Mouse (Mus musculus) induced T-regulatory cell, adult 2 months (primary cell): ENCODE measurements around the gene Map3k6.

Experiments
- DNase-seq: peaks from one replicate; pipeline ENCODE4 v3.0.0-alpha.2; 2012; ENCODE audit warnings: low read depth

Map3k6 gene

DNA sequence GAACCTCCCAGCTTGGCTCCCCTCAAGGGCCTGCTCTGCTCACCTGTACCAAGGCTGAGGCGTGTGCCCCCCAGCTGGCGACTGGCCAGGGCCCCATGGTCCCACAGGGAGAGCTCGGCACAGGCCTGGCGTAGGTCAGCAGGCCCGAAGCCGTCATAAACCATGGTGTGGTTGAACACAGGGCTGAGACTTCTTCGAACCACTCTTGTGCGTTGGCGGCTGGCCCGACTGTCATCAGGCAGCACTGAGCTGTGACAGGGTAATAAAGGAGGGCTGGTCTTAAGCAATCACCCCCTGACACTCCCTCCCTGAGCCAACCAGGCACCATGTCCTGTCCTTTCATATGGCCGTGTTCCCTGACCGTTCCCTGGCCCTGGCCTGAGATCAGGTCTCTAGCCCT, 12.8 kb downstream of the Map3k6 start:
- DNase-seq = no peak

- DNase-seq = no peak
Measured at GRCm38 (mm10) chr4:133255392-133255791, 14.8 kb downstream of the Map3k6 start.

- no peak for DNase-seq
Measured at GRCm38 (mm10) chr4:133256820-133257219, 16.2 kb downstream of the Map3k6 start.

DNA sequence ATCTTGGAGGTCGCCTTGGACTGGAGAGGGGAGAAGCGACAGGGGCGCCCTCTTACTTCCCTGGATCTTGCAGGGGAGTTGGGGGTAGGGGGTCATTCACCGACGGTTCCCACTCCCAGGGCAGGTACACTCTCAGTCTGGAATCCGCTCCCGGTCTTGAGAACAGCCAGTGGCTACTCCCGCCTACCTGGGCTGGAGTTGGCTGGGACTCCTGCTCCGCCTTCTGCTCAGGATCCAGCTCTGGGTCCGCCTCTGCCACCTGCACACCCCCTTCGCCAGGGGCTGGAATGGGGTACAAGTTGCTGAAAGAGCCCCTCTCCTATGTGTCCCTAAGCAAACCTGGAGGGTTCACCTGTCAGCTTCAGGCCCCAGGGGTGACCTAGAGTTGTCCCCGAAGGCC, 16.6 kb downstream of the Map3k6 start:
- no peak for DNase-seq

GRCm38 (mm10) chr4:133257798-133258408, 17.3 kb downstream of the Map3k6 start:
- DNase-seq = no peak

DNA sequence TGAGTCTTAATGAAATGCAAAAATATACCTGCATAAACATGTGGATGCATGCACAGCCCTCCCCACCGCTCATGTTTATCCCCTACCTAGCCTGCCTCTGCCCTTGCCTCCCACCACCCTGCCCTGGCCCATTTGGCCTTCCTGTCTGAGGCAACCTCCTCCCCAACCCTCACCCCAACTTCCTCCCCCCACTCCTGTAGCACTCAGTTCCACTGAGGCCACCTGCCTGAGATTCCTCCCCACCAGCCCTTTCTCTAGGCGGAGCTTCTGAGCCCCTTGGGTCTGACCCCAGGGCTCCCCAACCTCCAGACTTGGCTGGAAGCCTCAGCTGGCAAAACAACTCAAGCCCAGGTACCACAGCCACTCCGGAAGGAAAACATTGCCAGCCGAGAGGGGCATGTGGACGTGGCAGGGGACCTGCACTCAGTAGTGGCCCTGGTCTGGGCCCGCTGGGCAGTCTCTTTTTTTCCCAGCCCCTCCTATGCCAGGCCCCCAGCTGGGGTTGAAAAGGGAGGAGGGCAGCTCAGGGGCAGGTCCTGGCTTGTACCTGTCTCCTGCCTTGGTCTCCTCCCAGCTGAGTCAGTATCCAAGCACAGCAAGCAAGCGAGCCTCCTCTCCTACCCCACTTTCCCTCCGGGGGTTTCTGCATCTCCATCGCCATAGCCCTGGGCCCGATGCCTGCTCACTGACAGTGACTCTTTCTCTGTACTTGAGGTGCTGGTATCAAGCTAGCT, 21.2 kb downstream of the Map3k6 start:
- DNase-seq = peak; percentile 52

DNA sequence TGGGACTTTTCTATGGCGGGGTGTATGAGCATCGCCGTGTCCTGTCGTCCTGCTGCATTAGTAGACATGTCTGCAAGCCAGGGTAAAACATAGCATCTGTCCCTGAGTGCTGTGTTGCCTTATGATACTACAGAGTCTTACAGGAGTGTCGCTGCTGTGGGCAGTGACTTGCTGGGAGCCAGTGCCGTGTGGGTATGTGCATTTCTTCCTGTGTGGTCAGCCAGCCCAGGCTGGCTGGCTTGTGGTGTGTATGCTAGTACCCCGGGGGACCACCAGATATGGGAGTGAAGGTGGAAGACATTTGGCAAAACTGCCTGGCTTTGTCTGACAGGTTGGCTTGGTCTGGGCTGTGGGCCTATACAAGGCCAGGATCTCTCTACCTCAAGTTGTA, 21.8 kb downstream of the Map3k6 start:
- DNase-seq = no peak

DNA sequence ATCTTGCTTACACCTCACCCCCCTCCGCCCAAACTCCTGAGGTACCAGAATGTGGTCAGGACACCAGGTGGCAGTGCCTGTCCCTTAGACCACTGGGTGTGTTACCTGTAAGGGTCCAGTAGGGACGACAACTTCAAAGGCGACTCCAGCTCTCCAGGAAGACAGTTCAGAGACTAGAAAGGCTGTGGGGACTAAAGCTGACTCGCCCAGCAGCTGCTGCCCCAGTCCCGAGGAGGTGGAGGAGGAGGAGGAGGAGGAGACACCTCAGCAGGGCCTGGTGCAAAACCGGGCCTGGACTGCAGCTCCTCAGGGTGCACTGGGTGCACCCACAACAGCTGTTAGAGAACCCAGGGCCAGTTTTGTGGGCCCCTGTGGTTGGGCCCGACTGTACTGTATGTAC, 22.3 kb downstream of the Map3k6 start, which contains the start of gene Sytl1:
Gene Sytl1, minus strand, starts transcription at position 232 of the 400 bp plus-strand sequence.
- peak; percentile 66 for DNase-seq

GRCm38 (mm10) chr4:133263756-133264155, 23.1 kb downstream of the Map3k6 start:
- DNase-seq = peak; percentile 69

DNA sequence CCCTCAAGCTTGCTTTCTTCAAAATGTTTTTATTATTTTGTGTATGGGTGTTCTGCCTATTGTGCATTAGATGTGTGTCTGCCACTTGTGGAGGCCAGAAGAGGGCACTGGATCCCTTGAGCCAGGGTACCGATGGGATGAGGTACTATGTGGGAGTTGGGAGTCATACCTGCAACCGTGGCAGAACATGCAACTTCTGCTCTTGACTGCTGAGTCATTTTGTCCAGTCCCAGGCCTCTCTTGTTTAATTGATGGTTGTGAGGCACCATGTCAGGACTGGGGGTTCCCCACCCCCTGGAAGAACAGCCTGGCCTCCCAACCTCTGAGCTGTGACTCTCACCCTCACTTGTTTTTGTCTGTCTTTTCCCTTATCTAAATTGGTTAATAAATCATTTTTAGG, 23.9 kb downstream of the Map3k6 start:
- peak; percentile 53 for DNase-seq

- DNase-seq = no peak
Measured at GRCm38 (mm10) chr4:133265297-133265696, 24.7 kb downstream of the Map3k6 start.

- DNase-seq = no peak
Measured at GRCm38 (mm10) chr4:133265759-133266158, 25.1 kb downstream of the Map3k6 start.

- DNase-seq = no peak
Measured at GRCm38 (mm10) chr4:133266248-133266880, 25.7 kb downstream of the Map3k6 start.

GRCm38 (mm10) chr4:133268931-133269330, 28.3 kb downstream of the Map3k6 start:
- DNase-seq = no peak

GRCm38 (mm10) chr4:133269596-133269995, 29.0 kb downstream of the Map3k6 start:
- no peak for DNase-seq

DNA sequence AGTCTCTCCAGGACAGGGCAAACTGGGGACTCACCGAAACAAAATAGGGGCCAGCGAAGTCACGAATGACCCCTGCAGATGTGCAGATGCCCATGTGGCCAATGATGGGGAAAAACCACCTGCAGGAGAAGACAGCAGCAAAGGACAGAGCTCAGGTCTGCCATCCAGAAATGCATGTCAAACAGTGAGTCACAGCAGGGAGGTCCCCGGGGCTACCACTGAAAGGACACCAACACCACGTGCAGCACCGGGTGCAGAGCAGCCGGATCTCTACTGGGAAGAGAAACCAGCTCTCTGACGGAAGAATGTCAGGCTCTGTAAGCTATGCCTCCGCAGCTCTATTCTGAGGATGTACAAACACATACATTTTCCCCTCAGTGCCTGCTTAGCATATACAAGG, 30.3 kb downstream of the Map3k6 start:
- no peak for DNase-seq

GRCm38 (mm10) chr4:133277104-133278026, 36.7 kb downstream of the Map3k6 start, which contains the start of gene Tmem222:
Gene Tmem222 (minus strand): TSS chr4:133277792.
- DNase-seq = peak; percentile 97

GRCm38 (mm10) chr4:133278067-133278466, 37.4 kb downstream of the Map3k6 start:
- no peak for DNase-seq

DNA sequence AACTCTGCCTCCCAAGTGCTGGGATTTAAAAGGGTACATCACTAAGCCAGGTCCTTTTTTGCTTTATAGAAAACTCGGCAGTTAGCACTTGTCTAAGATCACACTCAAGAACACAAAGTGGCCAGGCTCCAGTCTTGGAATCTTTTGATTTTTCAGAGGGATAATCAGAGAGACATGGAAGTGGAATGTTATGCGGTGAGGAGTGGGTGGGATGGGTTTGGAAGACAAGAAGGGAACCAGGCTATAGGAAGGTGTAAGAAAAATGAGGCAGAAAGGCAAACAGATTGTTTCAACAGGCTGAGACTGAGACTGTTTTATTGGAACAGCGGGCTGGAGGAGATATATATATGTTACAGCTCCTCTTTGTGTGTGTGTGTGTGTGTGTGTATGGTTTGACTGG, 37.9 kb downstream of the Map3k6 start:
- DNase-seq = no peak

DNA sequence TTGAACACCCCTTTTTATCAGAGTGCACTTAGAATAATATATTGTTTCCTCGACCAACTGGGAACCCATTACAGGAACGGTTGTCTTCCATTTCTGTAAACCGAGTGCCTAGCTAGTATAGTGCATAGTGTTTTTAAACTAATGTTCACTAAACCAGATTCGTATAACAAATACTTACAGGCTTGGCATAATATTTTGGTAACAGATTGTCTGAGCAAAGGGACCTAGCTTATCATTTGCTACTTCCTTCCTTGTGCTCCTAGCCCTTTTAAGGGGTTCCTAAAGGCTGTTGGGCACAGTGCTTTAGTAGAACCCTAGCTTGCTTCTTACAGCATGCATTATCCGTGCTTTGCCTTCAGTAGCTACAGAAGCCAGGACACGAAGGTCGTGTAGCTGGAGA, 40.9 kb downstream of the Map3k6 start:
- DNase-seq = no peak

DNA sequence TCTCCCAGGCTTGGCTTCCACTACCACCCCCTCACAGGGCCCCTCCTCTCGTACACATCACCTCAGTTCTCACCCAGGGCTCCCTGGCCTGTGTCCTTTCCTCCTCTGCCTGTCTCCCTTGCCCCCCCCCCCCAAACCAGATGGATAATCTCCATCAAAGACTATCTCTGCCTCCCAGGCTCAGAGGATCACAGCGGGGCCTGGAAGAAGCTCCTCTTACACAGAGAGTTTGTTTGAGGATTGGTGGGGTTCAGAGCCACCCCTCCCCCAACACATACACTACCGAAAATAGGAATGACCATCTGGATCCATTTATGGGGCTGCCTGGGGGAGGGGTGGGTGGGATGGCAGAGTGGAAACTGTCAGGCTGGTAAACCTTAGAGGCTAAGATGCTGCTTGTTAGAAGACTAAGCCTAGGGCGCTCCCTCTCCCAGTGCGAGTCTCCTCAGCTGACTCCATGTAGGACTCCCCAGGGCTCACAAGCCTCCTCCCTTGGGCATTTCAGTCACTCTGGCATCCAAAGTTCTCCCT, 41.4 kb downstream of the Map3k6 start:
- DNase-seq = no peak

GRCm38 (mm10) chr4:133282656-133283055, 42.0 kb downstream of the Map3k6 start:
- DNase-seq = no peak
